Mouse (Mus musculus): Measurements from ENCODE around the gene Sema6d. TPM values are rescaled to one million over a fixed set of nuclear protein-coding genes. Genes with fewer than 3 reads are reported as not detected.

Sema6d gene
- polyA plus RNA-seq, 1 experiment from 2014 or later, result 14.6 TPM

GRCm38 (mm10) chr2:124490010-124490801 lies 400.4 kb downstream of the Sema6d start:
- DNase-seq (ENCODE audit: low spot score), result peak; percentile 74
- WGBS, result 55% methylated on average over 12 of the region's 12 CpGs
- no peaks in the 10 kb centered on the region for H3K4me1 ChIP-seq (ENCODE audit: control insufficient read depth, insufficient read depth, low read length)
- H3K27ac ChIP-seq (replicated peaks; ENCODE audit: low read depth, low read length), result no peak overlapping the region
- H3K4me3 ChIP-seq (ENCODE audit: low read depth, low read length), result no peak overlapping the region
- no peaks in the 10 kb centered on the region for H3K27me3 ChIP-seq (replicated peaks; ENCODE audit: control insufficient read depth, insufficient read depth, low read length)
- H3K4me2 ChIP-seq (ENCODE audit: low read depth, low read length), result no peak overlapping the region
- H3K36me3 ChIP-seq (ENCODE audit: control insufficient read depth, insufficient read depth, low read length), result no peaks in the 10 kb centered on the region
- H3K9ac ChIP-seq (ENCODE audit: low read depth, low read length), result no peak overlapping the region
- ATAC-seq (ENCODE audit: low read depth), result peak; percentile 71; the same call in 1 of the 2 replicates
- H3K9me3 ChIP-seq (ENCODE audit: control insufficient read depth, low read length), result no peaks in the 10 kb centered on the region

- no peak overlapping the region for H3K4me2 ChIP-seq (ENCODE audit: low read depth, low read length)
- H3K9me3 ChIP-seq (ENCODE audit: control insufficient read depth, low read length), result no peaks in the 10 kb centered on the region
- H3K9ac ChIP-seq (ENCODE audit: low read depth, low read length), result no peak overlapping the region
- H3K36me3 ChIP-seq (ENCODE audit: control insufficient read depth, insufficient read depth, low read length), result no peaks in the 10 kb centered on the region
- no peak overlapping the region for H3K27ac ChIP-seq (replicated peaks; ENCODE audit: low read depth, low read length)
- H3K4me3 ChIP-seq (ENCODE audit: low read depth, low read length), result no peak overlapping the region
- H3K4me1 ChIP-seq (ENCODE audit: control insufficient read depth, insufficient read depth, low read length), result no peaks in the 10 kb centered on the region
- 80% methylated on average over 1 of the region's 1 CpGs for WGBS
- no peak for DNase-seq (ENCODE audit: low spot score)
- H3K27me3 ChIP-seq (replicated peaks; ENCODE audit: control insufficient read depth, insufficient read depth, low read length), result no peaks in the 10 kb centered on the region
- no peak for ATAC-seq (ENCODE audit: low read depth)
These were observed 406.0 kb downstream of the Sema6d start for GRCm38 (mm10) chr2:124495751-124496150.

GRCm38 (mm10) chr2:124499670-124500069 lies 409.9 kb downstream of the Sema6d start:
- no peaks in the 10 kb centered on the region for H3K27me3 ChIP-seq (replicated peaks; ENCODE audit: control insufficient read depth, insufficient read depth, low read length)
- 71% methylated on average over 1 of the region's 1 CpGs for WGBS
- no peaks in the 10 kb centered on the region for H3K4me1 ChIP-seq (ENCODE audit: control insufficient read depth, insufficient read depth, low read length)
- H3K4me2 ChIP-seq (ENCODE audit: low read depth, low read length), result no peak overlapping the region
- H3K4me3 ChIP-seq (ENCODE audit: low read depth, low read length), result no peak overlapping the region
- H3K36me3 ChIP-seq (ENCODE audit: control insufficient read depth, insufficient read depth, low read length), result no peaks in the 10 kb centered on the region
- no peak overlapping the region for H3K27ac ChIP-seq (replicated peaks; ENCODE audit: low read depth, low read length)
- no peak overlapping the region for H3K9ac ChIP-seq (ENCODE audit: low read depth, low read length)
- DNase-seq (ENCODE audit: low spot score), result no peak
- ATAC-seq (ENCODE audit: low read depth), result no peak
- H3K9me3 ChIP-seq (ENCODE audit: control insufficient read depth, low read length), result no peaks in the 10 kb centered on the region

- H3K27me3 ChIP-seq (replicated peaks; ENCODE audit: control insufficient read depth, insufficient read depth, low read length), result no peaks in the 10 kb centered on the region
- H3K4me3 ChIP-seq (ENCODE audit: low read depth, low read length), result no peak overlapping the region
- H3K4me2 ChIP-seq (ENCODE audit: low read depth, low read length), result no peak overlapping the region
- no peaks in the 10 kb centered on the region for H3K9me3 ChIP-seq (ENCODE audit: control insufficient read depth, low read length)
- no peak overlapping the region for H3K9ac ChIP-seq (ENCODE audit: low read depth, low read length)
- no peaks in the 10 kb centered on the region for H3K36me3 ChIP-seq (ENCODE audit: control insufficient read depth, insufficient read depth, low read length)
- H3K4me1 ChIP-seq (ENCODE audit: control insufficient read depth, insufficient read depth, low read length), result no peaks in the 10 kb centered on the region
- 29% methylated on average over 4 of the region's 4 CpGs for WGBS
- H3K27ac ChIP-seq (replicated peaks; ENCODE audit: low read depth, low read length), result no peak overlapping the region
- ATAC-seq (ENCODE audit: low read depth) (no peak; the same call in 1 of the 2 replicates), DNase-seq (ENCODE audit: low spot score) (no peak)
These were observed 416.2 kb downstream of the Sema6d start for GRCm38 (mm10) chr2:124505784-124506489.

- Histone ChIP-seq H3K4me3 (ENCODE audit: low read depth, low read length) (no peak overlapping the region), H3K4me2 (ENCODE audit: low read depth, low read length) (no peak overlapping the region), H3K36me3 (ENCODE audit: control insufficient read depth, insufficient read depth, low read length) (no peaks in the 10 kb centered on the region), H3K27ac (replicated peaks; ENCODE audit: low read depth, low read length) (no peak overlapping the region), H3K27me3 (replicated peaks; ENCODE audit: control insufficient read depth, insufficient read depth, low read length) (no peaks in the 10 kb centered on the region), H3K4me1 (ENCODE audit: control insufficient read depth, insufficient read depth, low read length) (no peaks in the 10 kb centered on the region), H3K9ac (ENCODE audit: low read depth, low read length) (no peak overlapping the region), H3K9me3 (ENCODE audit: control insufficient read depth, low read length) (no peaks in the 10 kb centered on the region)
- ATAC-seq (ENCODE audit: low read depth) (no peak), DNase-seq (ENCODE audit: low spot score) (no peak)
- 82% methylated on average over 4 of the region's 4 CpGs for WGBS
These were observed 418.0 kb downstream of the Sema6d start for GRCm38 (mm10) chr2:124507804-124508203.

- no peaks in the 10 kb centered on the region for H3K36me3 ChIP-seq (ENCODE audit: control insufficient read depth, insufficient read depth, low read length)
- no peak overlapping the region for H3K4me3 ChIP-seq (ENCODE audit: low read depth, low read length)
- 82% methylated on average over 6 of the region's 6 CpGs for WGBS
- H3K4me2 ChIP-seq (ENCODE audit: low read depth, low read length), result no peak overlapping the region
- H3K9ac ChIP-seq (ENCODE audit: low read depth, low read length), result no peak overlapping the region
- H3K4me1 ChIP-seq (ENCODE audit: control insufficient read depth, insufficient read depth, low read length), result no peaks in the 10 kb centered on the region
- no peaks in the 10 kb centered on the region for H3K9me3 ChIP-seq (ENCODE audit: control insufficient read depth, low read length)
- ATAC-seq (ENCODE audit: low read depth) (no peak), DNase-seq (ENCODE audit: low spot score) (no peak)
- H3K27ac ChIP-seq (replicated peaks; ENCODE audit: low read depth, low read length), result no peak overlapping the region
- no peaks in the 10 kb centered on the region for H3K27me3 ChIP-seq (replicated peaks; ENCODE audit: control insufficient read depth, insufficient read depth, low read length)
These were observed 419.7 kb downstream of the Sema6d start for GRCm38 (mm10) chr2:124509479-124509878.

- 71% methylated on average over 10 of the region's 10 CpGs for WGBS
- Histone ChIP-seq H3K9ac (ENCODE audit: low read depth, low read length) (no peak overlapping the region), H3K4me1 (ENCODE audit: control insufficient read depth, insufficient read depth, low read length) (no peaks in the 10 kb centered on the region), H3K4me2 (ENCODE audit: low read depth, low read length) (no peak overlapping the region), H3K27ac (replicated peaks; ENCODE audit: low read depth, low read length) (no peak overlapping the region), H3K4me3 (ENCODE audit: low read depth, low read length) (no peak overlapping the region), H3K36me3 (ENCODE audit: control insufficient read depth, insufficient read depth, low read length) (no peaks in the 10 kb centered on the region), H3K27me3 (replicated peaks; ENCODE audit: control insufficient read depth, insufficient read depth, low read length) (no peaks in the 10 kb centered on the region), H3K9me3 (ENCODE audit: control insufficient read depth, low read length) (no peaks in the 10 kb centered on the region)
- ATAC-seq (ENCODE audit: low read depth), result no peak
- no peak for DNase-seq (ENCODE audit: low spot score)
These were observed 422.1 kb downstream of the Sema6d start for GRCm38 (mm10) chr2:124511826-124512225.

GRCm38 (mm10) chr2:124522426-124522825 lies 432.7 kb downstream of the Sema6d start:
- Histone ChIP-seq H3K27ac (replicated peaks; ENCODE audit: low read depth, low read length) (no peak overlapping the region), H3K4me1 (ENCODE audit: control insufficient read depth, insufficient read depth, low read length) (no peaks in the 10 kb centered on the region), H3K9me3 (ENCODE audit: control insufficient read depth, low read length) (no peaks in the 10 kb centered on the region), H3K9ac (ENCODE audit: low read depth, low read length) (no peak overlapping the region), H3K4me3 (ENCODE audit: low read depth, low read length) (no peak overlapping the region), H3K36me3 (ENCODE audit: control insufficient read depth, insufficient read depth, low read length) (no peaks in the 10 kb centered on the region), H3K4me2 (ENCODE audit: low read depth, low read length) (no peak overlapping the region), H3K27me3 (replicated peaks; ENCODE audit: control insufficient read depth, insufficient read depth, low read length) (no peaks in the 10 kb centered on the region)
- WGBS, result 83% methylated on average over 3 of the region's 3 CpGs
- DNase-seq (ENCODE audit: low spot score) (peak; percentile 15), ATAC-seq (ENCODE audit: low read depth) (peak; percentile 53; the same call in 1 of the 2 replicates)
